In the genomic region with DNA sequence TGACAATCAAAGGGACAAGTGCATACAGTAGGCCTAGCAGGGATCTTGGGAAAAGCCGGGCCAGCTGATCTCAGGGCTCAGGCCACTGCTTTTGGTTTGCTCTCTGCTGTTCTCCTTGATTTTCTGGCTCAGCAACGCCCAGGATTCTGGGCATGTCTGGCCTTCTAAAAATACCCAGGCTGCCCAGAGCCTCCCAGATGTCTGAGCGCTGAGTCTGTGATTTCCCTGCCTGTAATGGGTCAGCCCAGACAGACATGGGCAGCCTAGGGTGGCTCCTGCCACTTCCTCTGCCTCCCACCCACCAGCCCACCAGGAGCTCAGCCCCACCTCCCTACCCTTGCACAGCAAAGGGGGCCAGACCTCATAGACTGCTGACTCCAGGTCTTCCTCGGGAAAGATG, we compare ENCODE assay signal across 10 mouse cellular contexts. TPM values are rescaled to one million over a fixed set of nuclear protein-coding genes. Genes with fewer than 3 reads are reported as not detected.
DNase-seq lines count a peak whose midpoint lies in the region; ATAC-seq lines count a peak whose summit lies in the region.
"Had no signal": no experiment of that assay in that cellular context is flagged by ENCODE, and none has a peak within 500 bp of the region (broad histone marks: within the 10 kb centered on the region; RNA-seq: fewer than 3 reads in every experiment).

No protein-coding gene starts in this region.

- intact Hi-C loops in left cerebral cortex, postnatal 25 days (cut with DNase I) = no loop called here

- H3K4me1 ChIP-seq in heart, embryonic 13.5 days = peaks cover 53% of the 10 kb centered on the region
- no peaks in the 10 kb centered on the region for H3K4me1 ChIP-seq in forebrain, embryonic 11.5 days (replicated peaks; ENCODE audit: control insufficient read depth, insufficient read depth, low read length)

- 0 out of 2 replicates have a peak, but pooled peaks have one; percentile 55 for ATAC-seq in heart, embryonic 13.5 days (ENCODE audit: extremely low read depth, insufficient number of reproducible peaks, low FRiP score, low TSS enrichment)
- ATAC-seq in forebrain, embryonic 11.5 days (replicated peaks; ENCODE audit: low FRiP score) = no peak

- H3K9me3 ChIP-seq in heart, embryonic 13.5 days = no peaks in the 10 kb centered on the region
- no peaks in the 10 kb centered on the region for H3K9me3 ChIP-seq in forebrain, embryonic 11.5 days (ENCODE audit: control insufficient read depth, low read length)
- H3K9me3 ChIP-seq: limb, embryonic 10.5 days had no signal

- no peaks in the 10 kb centered on the region for H3K79me2 ChIP-seq in macrophage (ENCODE audit: inconsistent target)

- 34% methylated on average over 4 of the region's 4 CpGs for WGBS in heart, embryonic 13.5 days
- 83% methylated on average over 4 of the region's 4 CpGs for WGBS in macrophage (ENCODE audit: missing documents)
- 84% methylated on average over 4 of the region's 4 CpGs for WGBS in forebrain, embryonic 11.5 days

- H3K36me3 ChIP-seq in heart, embryonic 13.5 days = no peaks in the 10 kb centered on the region
- H3K36me3 ChIP-seq in macrophage (ENCODE audit: inconsistent target) = no peaks in the 10 kb centered on the region
- H3K36me3 ChIP-seq in forebrain, embryonic 11.5 days (ENCODE audit: control insufficient read depth, insufficient read depth, low read length) = no peaks in the 10 kb centered on the region
- H3K36me3 ChIP-seq: limb, embryonic 10.5 days had no signal

- DNase-seq in adrenal gland, adult (ENCODE audit: inconsistent age in 2 of 2, low spot score in 1 of 2) = peak; percentile 34 to 64
- no peak for DNase-seq in adrenal gland, postnatal 25 days
- DNase-seq in left cerebral cortex, postnatal 25 days (ENCODE audit: low spot score in 2 of 2) = peak; percentile 13 to 57
- DNase-seq in left cerebral cortex, adult 9 months (ENCODE audit: low spot score in 2 of 2) = no peak
- no peak for DNase-seq in forebrain, embryonic 11.5 days (ENCODE audit: low spot score)
- DNase-seq in spleen, postnatal 10 days (ENCODE audit: low spot score in 2 of 2) = no peak
- DNase-seq: kidney, adult 9 months had no signal

- no peaks in the 10 kb centered on the region for H3K27me3 ChIP-seq in heart, embryonic 13.5 days (replicated peaks)
- no peaks in the 10 kb centered on the region for H3K27me3 ChIP-seq in forebrain, embryonic 11.5 days (ENCODE audit: control insufficient read depth, insufficient read depth, low read length)

- no peak overlapping the region for H3K4me2 ChIP-seq in heart, embryonic 13.5 days
- no peak overlapping the region for H3K4me2 ChIP-seq in forebrain, embryonic 11.5 days (ENCODE audit: low read depth, low read length, severe bottlenecking)

- peak overlapping the region; percentile 86 for H3K27ac ChIP-seq in heart, embryonic 13.5 days (replicated peaks)
- peak overlapping the region; percentile 22 for H3K27ac ChIP-seq in macrophage
- H3K27ac ChIP-seq in forebrain, embryonic 11.5 days (ENCODE audit: low read depth, low read length) = no peak overlapping the region
- H3K27ac ChIP-seq: limb, embryonic 10.5 days had no signal

- H3K9ac ChIP-seq in heart, embryonic 13.5 days = peak overlapping the region; percentile 29
- H3K9ac ChIP-seq in forebrain, embryonic 11.5 days (ENCODE audit: low read length) = no peak overlapping the region

- H3K4me3 ChIP-seq in heart, embryonic 13.5 days = no peak overlapping the region
- H3K4me3 ChIP-seq in macrophage (ENCODE audit: inconsistent target) = no peak overlapping the region
- H3K4me3 ChIP-seq in forebrain, embryonic 11.5 days (ENCODE audit: low read depth, low read length) = no peak overlapping the region
- H3K4me3 ChIP-seq: limb, embryonic 10.5 days had no signal

RNA-seq across cellular contexts. Expression of a gene that starts 4.0 kb away (rescaled TPM):
- 24.1 and 31.9 TPM in 2 replicates for total RNA-seq in adrenal gland, postnatal 25 days (2021)
- 10 to 100 TPM; 38.8 to 43.9 TPM for total RNA-seq in left cerebral cortex, postnatal 25 days (2021)
- polyA plus RNA-seq in heart, embryonic 13.5 days (2015; fragmentation: Nextera tagmentation; extraction: Ambion mirVana) = 12.9 and 13.5 TPM in 2 replicates
- 1,000 to 10,000 TPM in 11 of 26 experiments, 100 to 1,000 TPM in 15; 302 to 5,659 (median 714) TPM for total RNA-seq in macrophage (2018; cell fraction: chromatin; rRNA removed)
- 100 to 1,000 TPM in 4 of 26 experiments, 10 to 100 TPM in 22; 37.3 to 238 (median 64.3) TPM for total RNA-seq in macrophage (2018; cell fraction: cytosol; rRNA removed)
- 1,000 to 10,000 TPM in 7 of 26 experiments, 100 to 1,000 TPM in 19; 113 to 3,470 (median 457) TPM for total RNA-seq in macrophage (2018; cell fraction: nucleus; rRNA removed)
- 39.2 to 50.7 TPM (median 43.9 TPM) in 3 replicates for polyA plus RNA-seq in macrophage (2018)
- polyA plus RNA-seq in forebrain, embryonic 11.5 days (2014; fragmentation: Nextera tagmentation; extraction: Ambion mirVana) = 31.0 and 33.2 TPM in 2 replicates

Comparison
In these comparisons a context has a peak if more than half of its experiments do, and no peak if none do; other contexts are left out.
1. DNase-seq: peak in adrenal gland, adult (2 of 2) and left cerebral cortex, postnatal 25 days (2 of 2); none in adrenal gland, postnatal 25 days (single experiment), left cerebral cortex, adult 9 months (0 of 2), forebrain, embryonic 11.5 days (single experiment) and spleen, postnatal 10 days (0 of 2).